In genomic region chr2:117342090-117342546, GRCm38 (mm10) we compare ENCODE assay signal across 7 mouse cellular contexts. TPM values are rescaled to one million over a fixed set of nuclear protein-coding genes. Genes with fewer than 3 reads are reported as not detected.
DNase-seq lines count a peak whose midpoint lies in the region; ATAC-seq and TF ChIP-seq lines count a peak whose summit lies in the region.

No protein-coding gene starts in this region.

- DNase-seq in adrenal gland, adult 2 months: peak; percentile 69
- peak; percentile 84 for DNase-seq in embryo, embryonic 11 days
- peak; percentile 71 to 77 for DNase-seq in heart, adult 2 months
- DNase-seq in kidney, adult 8-10 months: peak; percentile 32 to 63
- peak; percentile 46 for DNase-seq in liver
- DNase-seq in spleen, postnatal 10 days (ENCODE audit: low spot score in 2 of 2): peak; percentile 66 to 87

- no peaks in the 10 kb centered on the region for H3K36me3 ChIP-seq in heart, adult 2 months (ENCODE audit: control insufficient read depth, insufficient read depth, low read length)
- H3K36me3 ChIP-seq in midbrain, embryonic 16.5 days (ENCODE audit: control insufficient read depth, insufficient read depth, low read length): no peaks in the 10 kb centered on the region

- TF ChIP-seq EP300 in heart, adult 2 months (IDR thresholded peaks at IDR 0.05; ENCODE audit: insufficient read depth, low read depth, low read length): no peak

- TF ChIP-seq CTCF in heart, adult 2 months (IDR thresholded peaks at IDR 0.05): peak; percentile 74

- intact Hi-C loops in heart, adult 2 months (cut with DNase I): loop anchor here (2.0 kb wide), 2 partner anchors 69 to 97 kb away; no protein-coding TSS in a partner anchor

- H3K4me3 ChIP-seq in heart, adult 2 months: peak overlapping the region; percentile 22
- peak overlapping the region; percentile 55 for H3K4me3 ChIP-seq in midbrain, embryonic 16.5 days (ENCODE audit: low read depth, low read length)

- peak; percentile 57 for ATAC-seq in midbrain, embryonic 16.5 days

- WGBS in heart, adult 2 months: 1% methylated on average over 19 of the region's 19 CpGs
- WGBS in midbrain, embryonic 16.5 days: 1% methylated on average over 19 of the region's 19 CpGs

- no peaks in the 10 kb centered on the region for H3K4me1 ChIP-seq in heart, adult 2 months (ENCODE audit: control insufficient read depth, insufficient read depth, low read length)
- peaks cover 7% of the 10 kb centered on the region; the same call in 1 of the 2 replicates for H3K4me1 ChIP-seq in midbrain, embryonic 16.5 days (ENCODE audit: control insufficient read depth, insufficient read depth, low read length)

- H3K27me3 ChIP-seq in heart, adult 2 months (ENCODE audit: control insufficient read depth, insufficient read depth, low read length): peaks cover 7% of the 10 kb centered on the region
- no peaks in the 10 kb centered on the region; the same call in 1 of the 2 replicates for H3K27me3 ChIP-seq in midbrain, embryonic 16.5 days (ENCODE audit: control insufficient read depth, insufficient read depth, low read depth, low read length)

- TF ChIP-seq POLR2A in heart, adult 2 months (IDR thresholded peaks at IDR 0.05; ENCODE audit: insufficient read depth, low read depth, low read length): no peak

- no peaks in the 10 kb centered on the region for H3K79me2 ChIP-seq in heart, adult 2 months (replicated peaks; ENCODE audit: control insufficient read depth, insufficient read depth, low read length)

- H3K27ac ChIP-seq in heart, adult 2 months: no peak overlapping the region
- H3K27ac ChIP-seq in midbrain, embryonic 16.5 days (ENCODE audit: low read length): no peak overlapping the region

- no peaks in the 10 kb centered on the region for H3K9me3 ChIP-seq in midbrain, embryonic 16.5 days (replicated peaks; ENCODE audit: control insufficient read depth, low read length, poor library complexity, severe bottlenecking)

- peak overlapping the region; percentile 95 for H3K4me2 ChIP-seq in midbrain, embryonic 16.5 days (ENCODE audit: low read length)

- peak overlapping the region; percentile 26 for H3K9ac ChIP-seq in heart, adult 2 months (ENCODE audit: low read depth, low read length)
- peak overlapping the region; percentile 61 for H3K9ac ChIP-seq in midbrain, embryonic 16.5 days (ENCODE audit: low read depth, low read length)

RNA-seq across cellular contexts. Expression of gene Rasgrp1, which starts 0.7 kb away (rescaled TPM):
- 1 to 10 TPM in 1 of 2 experiments, under 1 TPM in 1; 0.26 to 1.2 TPM for total RNA-seq in adrenal gland, adult 2 months (2021)
- polyA plus RNA-seq in adrenal gland, adult 2 months (2012; rRNA removed): 0.15 and 0.85 TPM in 2 replicates
- total RNA-seq in heart, adult 2 months (2021): under 1 TPM; 0.34 to 0.43 TPM
- polyA plus RNA-seq in heart, adult 2 months (2012; rRNA removed): 0.62 and 0.67 TPM in 2 replicates
- 3.2 and 3.4 TPM in 2 replicates for polyA plus RNA-seq in midbrain, embryonic 16.5 days (2015; fragmentation: Nextera tagmentation; extraction: Ambion mirVana)
